Mouse (Mus musculus) left cerebral cortex, adult 9 months (tissue): ENCODE measurements around the gene Uchl1.
A peak's percentile ranks its signal among the peaks of the same experiment; 100 is the strongest.

Source experiments
- DNase-seq, 2 experiments: peaks; one replicate each; pipeline ENCODE4 v3.0.0; 2022; ENCODE audit warnings: low spot score in 2 of 2

Gene Uchl1

DNA sequence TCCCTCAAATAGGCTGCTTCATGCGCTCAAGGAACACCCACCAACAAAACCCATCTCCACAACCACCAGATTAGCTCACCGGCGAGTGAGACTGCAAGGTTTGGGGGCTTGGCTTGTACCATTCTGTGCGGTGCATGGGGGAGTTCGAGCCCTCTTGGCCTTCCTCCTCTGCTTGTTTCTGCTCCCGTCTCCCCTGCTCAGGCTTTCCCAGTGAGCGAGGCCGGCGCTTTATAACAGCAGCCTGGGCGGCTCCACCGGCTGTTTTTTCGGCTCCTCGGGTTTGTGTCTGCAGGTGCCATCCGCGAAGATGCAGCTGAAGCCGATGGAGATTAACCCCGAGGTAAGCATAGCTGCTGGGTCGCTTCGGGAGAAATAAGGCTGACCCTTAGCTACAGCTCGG, at the start of gene Uchl1:
TSS of gene Uchl1 (plus strand) at position 109 of the 400 bp plus-strand sequence.
- peak; percentile 89 to 96 for DNase-seq

DNA sequence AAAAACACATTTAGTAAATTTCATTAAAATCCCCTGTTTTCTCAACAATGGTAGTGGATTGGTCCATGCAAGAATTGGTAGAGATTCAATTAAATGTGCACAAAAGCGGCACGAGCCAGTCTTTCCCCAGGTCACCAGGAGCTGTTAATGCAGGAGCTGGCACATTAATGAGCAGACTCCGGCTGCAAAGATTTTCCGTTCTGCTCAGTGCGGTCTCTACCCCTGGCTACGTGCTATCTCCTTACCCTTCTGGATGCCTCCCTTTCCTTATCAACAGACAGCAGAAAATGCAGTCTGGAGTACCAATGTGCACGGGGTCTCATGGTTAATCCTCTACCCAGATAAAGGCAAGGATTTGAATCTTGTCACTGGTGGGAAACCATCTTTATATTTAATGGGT, 48.1 kb upstream of the Uchl1 start:
- DNase-seq = no peak

- no peak for DNase-seq
Measured at GRCm38 (mm10) chr5:66635459-66636079, 40.3 kb upstream of the Uchl1 start.

DNA sequence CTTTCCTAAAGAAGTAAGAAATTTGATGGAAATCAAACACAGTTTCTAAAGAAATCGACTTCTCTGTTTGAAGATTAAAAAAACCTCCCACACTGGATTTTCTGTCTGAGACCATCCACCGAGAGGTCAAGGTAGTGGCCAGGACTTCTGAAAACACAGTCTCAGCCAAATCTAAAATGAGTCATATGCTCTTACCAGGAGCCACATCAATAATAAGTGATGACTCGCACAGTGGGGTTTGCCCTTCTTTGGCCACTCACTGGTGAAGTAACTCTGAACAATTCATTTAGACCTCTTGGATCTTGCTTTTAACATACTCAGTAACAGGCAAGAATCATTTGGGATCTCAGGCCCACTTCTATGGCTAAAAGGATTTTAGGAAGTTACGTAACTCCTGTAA, 33.7 kb upstream of the Uchl1 start:
- no peak for DNase-seq

GRCm38 (mm10) chr5:66643260-66643659, 32.6 kb upstream of the Uchl1 start:
- no peak for DNase-seq

GRCm38 (mm10) chr5:66647504-66647903, 28.4 kb upstream of the Uchl1 start:
- no peak for DNase-seq

- no peak for DNase-seq
Measured at GRCm38 (mm10) chr5:66654220-66654619, 21.7 kb upstream of the Uchl1 start.

DNA sequence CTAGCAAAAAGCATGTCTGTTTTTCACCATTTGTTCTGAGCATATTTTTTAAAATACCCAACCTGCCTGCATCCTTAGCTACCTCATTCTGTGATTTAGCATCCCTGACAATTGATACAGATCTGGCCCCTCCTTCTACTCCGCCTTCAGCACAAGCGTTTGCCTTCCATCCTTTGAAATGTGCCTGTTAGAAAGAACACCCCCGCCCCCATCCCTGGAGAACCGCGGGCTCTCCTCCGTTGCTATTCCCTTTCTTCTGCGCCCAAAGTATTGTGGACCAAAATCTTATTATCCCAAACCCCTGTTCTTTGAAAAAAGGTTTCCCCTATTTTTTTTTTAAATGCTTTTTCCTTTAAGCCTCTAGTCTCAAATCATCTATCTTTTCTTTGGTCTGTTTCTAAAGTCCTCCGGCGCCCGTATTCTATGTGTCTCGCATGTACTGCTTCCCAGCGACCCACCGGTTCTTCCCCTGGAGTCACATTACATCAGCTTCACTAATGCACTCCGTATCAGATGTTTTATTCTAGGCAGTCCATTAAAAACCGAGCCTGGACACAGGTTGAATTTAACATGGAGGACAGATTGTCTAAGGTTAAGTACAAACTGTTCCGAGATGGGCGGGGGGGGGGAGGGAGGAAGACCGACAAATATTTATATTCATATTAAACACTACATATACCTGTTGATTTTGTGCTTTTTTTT, 551 bp upstream of the Uchl1 start:
- DNase-seq = peak in 1 of 2 experiments; percentile 54

DNA sequence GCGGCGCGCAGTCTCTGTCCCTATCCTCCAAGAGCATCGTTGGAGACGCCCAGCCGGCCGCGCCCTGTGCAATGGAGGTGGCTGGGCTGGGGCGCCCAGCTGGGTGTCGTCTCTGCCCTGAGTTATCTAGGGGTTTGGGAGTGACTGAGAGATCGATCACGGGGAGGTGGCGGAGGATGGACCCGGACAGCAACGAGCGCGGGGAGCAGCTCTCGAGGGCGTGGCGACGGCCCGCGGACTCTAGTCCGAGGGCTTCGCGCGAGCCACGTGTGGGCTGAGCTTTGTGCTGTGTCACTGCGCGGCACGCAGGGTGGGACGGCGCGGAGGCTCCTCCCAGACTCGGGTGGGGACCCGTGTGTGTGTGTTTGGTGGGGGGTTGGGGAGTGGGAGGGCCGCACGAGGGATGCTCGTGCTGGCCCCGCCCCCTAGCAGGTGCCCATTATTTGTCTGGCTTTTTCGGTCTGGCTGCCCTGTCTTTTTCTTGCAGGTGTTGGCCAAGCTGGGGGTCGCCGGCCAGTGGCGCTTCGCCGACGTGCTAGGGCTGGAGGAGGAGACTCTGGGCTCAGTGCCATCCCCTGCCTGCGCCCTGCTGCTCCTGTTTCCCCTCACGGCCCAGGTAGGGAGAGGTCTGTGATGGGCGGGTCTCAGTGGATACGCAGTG, 696 bp downstream of the Uchl1 start:
- DNase-seq = peak; percentile 62 to 73

- DNase-seq = peak in 1 of 2 experiments; percentile 42
Measured at GRCm38 (mm10) chr5:66677411-66678345, 1.8 kb downstream of the Uchl1 start.

DNA sequence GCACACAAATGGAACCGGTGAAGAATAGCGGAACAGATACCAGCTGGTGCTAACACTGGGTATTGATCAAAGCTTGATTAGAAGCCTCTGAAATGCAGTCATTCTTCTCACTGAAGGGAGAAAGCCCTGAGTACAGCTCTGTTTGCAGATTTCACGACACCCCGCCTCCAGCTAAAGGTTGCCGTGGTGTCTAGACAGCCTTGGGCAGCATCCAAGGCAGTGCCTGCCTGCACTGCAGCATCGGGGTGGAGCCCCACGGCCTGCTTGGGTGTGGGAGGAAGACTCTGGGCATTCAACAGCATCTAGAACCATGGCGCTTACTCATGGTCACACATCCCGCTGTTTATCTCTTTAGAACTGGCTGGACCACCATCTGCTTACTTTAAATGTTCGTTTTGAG, 3.3 kb downstream of the Uchl1 start:
- DNase-seq = peak in 1 of 2 experiments; percentile 73

DNA sequence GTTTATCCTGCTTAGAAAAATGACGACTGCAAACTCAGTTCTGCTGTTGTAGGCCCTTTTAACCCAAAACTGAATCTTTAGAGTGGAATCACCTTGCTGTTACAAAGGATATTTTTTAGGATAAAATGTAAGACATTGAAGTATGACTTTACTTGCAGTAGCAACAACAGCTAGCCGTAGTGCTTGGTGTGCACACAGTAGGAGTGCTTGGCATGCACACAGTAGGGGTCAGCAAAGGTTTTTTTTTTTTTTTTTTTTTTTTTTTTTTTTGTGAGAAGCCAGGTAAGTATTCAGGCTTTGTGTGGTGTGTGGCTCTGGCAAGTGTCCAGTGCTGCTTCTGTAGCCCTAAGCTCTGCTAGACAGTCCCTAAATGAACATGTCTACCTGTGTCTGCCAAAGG, 10.0 kb downstream of the Uchl1 start:
- no peak for DNase-seq

DNA sequence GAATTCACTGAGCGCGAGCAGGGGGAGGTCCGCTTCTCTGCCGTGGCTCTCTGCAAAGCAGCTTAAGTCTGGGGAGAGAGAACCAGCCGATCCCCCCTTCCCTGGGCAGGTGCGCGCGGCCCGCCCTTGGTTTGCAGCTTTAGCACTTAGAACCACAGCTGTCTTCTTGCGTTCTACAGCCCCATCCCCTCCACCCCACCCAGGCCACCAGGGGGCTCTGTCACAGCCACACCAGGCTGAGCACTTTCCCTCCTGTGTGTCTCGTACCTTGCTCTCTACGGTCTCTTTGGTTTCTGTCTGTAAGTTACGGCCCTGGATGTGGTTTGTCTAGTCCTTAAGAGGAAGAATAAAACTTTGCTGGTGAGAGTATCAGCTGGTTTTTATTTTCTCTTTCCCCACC, 11.0 kb downstream of the Uchl1 start:
- no peak for DNase-seq

- peak in 1 of 2 experiments; percentile 49 for DNase-seq
Measured at GRCm38 (mm10) chr5:66687737-66688136, 11.8 kb downstream of the Uchl1 start.

- no peak for DNase-seq
Measured at GRCm38 (mm10) chr5:66688286-66688685, 12.4 kb downstream of the Uchl1 start.

DNA sequence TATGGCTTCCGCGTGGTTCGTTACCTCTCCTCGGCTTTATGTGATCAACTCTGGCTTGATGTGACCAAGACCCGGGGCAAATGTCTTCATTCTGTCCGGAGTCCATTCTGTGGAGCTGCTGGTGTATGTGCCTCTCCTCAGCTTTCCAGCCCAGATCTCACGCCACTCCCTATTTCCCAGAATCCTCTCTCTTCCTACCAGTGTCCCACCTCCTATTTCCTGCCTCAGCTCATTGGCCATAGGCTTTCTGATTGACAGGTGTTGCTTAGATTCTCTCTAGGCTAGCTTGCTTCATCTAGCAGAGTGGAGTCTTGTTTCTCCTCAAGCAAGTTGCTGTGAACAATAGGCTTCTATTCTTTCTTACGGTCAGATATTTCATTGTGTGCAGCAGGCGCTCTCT, 13.9 kb downstream of the Uchl1 start:
- DNase-seq = no peak

DNA sequence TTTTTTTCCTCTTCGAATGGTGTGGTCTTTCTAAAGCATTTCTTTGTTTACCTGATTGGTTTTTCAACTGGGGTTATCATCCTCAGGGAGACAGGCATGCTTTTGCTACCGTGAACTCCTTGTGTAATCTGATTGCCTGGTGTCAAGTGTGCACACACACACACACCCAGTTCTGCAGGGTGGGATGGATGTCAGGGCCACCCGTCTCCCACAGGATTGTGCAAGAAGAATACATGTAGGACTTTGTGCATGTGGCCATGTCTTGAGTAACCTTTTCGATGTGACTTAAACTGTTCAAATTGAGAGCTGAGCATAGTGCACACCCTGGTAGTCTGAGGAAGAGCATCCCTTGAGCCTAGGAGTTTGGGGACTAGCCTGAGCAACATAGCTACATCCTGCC, 17.3 kb downstream of the Uchl1 start:
- no peak for DNase-seq

DNA sequence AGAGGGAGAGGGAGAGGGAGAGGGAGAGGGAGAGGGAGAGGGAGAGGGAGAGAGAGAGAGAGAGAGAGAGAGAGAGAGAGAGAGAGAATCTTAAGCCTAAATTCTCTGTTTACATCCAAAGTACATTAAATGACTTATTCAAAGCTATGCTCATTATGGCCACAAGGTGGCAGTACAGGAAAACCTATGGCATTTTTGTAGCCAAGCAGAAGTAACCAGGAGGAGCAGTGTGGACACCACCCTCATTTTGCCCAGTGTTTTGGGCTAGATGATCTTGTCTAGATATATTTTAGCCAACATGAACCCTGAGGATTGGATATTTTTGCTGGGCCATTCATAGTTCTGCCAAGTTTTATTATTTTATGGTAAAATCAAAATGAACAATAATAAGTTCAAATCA, 21.2 kb downstream of the Uchl1 start:
- DNase-seq = peak in 1 of 2 experiments; percentile 76

DNA sequence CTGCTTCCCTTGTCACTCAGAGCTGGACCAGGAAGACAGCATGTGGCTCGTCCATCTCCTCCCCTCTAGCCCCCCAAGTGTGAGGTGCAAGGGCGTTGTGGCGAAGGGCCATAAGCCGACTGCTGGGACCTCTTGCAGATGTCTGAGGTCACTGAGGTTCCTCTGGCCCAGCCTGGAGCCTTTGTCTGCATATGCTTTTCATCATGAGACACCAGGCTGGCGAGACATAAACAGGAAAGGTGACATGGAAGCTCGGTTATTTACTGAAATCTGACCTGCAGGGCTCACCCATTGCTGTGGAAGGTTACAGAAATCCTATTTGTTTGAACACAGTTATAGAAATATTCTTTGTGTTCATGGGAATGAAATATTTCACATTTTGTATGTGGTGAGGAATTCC, 24.0 kb downstream of the Uchl1 start:
- no peak for DNase-seq

- DNase-seq = no peak
Measured at GRCm38 (mm10) chr5:66701951-66702350, 26.1 kb downstream of the Uchl1 start.

DNA sequence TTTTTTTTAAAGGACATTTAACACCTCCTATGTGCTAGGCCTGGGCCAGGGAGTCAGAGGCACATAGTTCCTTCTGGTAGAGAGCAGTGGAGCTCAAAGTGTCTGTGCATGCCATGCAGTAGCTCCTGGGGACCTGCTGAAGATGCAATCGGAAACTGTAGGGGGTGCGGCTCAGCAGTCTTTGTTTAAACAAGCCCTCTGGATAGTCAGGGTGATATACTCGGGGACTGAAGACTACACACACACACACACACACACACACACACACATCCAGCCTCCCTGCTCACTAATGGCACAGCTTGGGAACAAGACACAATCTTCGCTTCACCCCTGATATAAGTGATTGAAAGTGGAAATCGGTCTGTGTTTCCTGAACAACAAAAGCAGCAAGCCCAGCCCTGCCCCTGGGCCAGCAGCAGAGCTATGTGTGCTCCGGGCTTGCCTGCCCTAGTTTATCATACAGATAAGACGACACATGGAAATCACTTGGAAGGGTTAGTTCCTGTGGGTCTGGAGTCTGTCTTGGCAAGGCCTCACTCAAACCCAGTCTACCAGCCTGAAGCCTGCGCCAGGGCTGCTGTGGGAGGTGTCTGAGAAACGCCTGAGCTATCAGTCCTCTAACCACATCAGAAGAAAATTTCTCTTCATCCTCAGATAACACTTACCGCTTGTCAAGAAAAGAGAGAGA, 27.6 kb downstream of the Uchl1 start:
- DNase-seq = no peak
